Mouse (Mus musculus) kidney, adult 2 months (tissue): ENCODE measurements around the gene Rnf220.

ENCODE experiments used
- CTCF ChIP-seq: fragments of 200-500 bp; conservative IDR thresholded peaks from 2 replicates; pipeline ENCODE4 v1.5.1; 2011; ENCODE audit warnings: low read depth, mild to moderate bottlenecking, control low read depth, low read length, moderate library complexity, mixed read lengths; ENCODE audit not compliant: insufficient read depth, insufficient read length
- POLR2A ChIP-seq: fragments of 200-500 bp; IDR thresholded peaks from one replicate; pipeline ENCODE4 v1.6.1; 2011; ENCODE audit warnings: low read depth, low read length, control low read depth

DNA sequence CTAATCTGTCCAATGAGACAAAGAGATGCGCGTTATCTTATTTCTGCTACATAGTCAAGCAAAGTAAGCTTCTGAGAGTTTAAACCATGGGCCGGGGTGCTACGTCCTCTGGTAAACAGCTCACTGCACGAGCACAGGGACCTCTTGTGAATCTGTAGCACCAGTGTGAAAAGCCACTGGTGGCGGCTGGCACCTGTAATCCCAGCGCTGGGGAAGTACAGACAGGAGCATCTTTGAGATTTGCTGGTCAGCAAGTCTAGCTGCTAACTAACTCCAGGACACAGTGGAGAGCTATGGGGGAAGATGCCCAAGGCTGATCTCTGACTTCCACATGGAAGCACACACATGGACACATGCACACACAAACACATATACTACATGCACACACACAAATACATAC is 28.9 kb downstream of the Rnf220 start:
- TF ChIP-seq POLR2A: no peak
- no peak for TF ChIP-seq CTCF
